Comparison of ENCODE assay signal across 22 mouse cellular contexts in genomic region chr16:91217077-91217476, GRCm38 (mm10). TPM values are rescaled to one million over a fixed set of nuclear protein-coding genes. Genes with fewer than 3 reads are reported as not detected.
A peak's percentile ranks its signal among the peaks of the same experiment; 100 is the strongest.
DNase-seq lines count a peak whose midpoint lies in the region; ATAC-seq and TF ChIP-seq lines count a peak whose summit lies in the region.
"Had no signal": no experiment of that assay in that cellular context is flagged by ENCODE, and none has a peak within 500 bp of the region (broad histone marks: within the 10 kb centered on the region; RNA-seq: fewer than 3 reads in every experiment).

No protein-coding gene starts in this region.

- H3K9ac ChIP-seq in forebrain, postnatal 0 days, result no peak overlapping the region
- H3K9ac ChIP-seq in forebrain, embryonic 13.5 days, result no peak overlapping the region
- H3K9ac ChIP-seq in liver, embryonic 14.5 days (replicated peaks), result no peak overlapping the region
- H3K9ac ChIP-seq in forebrain, embryonic 11.5 days (ENCODE audit: low read length), result no peak overlapping the region
- H3K9ac ChIP-seq: embryonic facial prominence, embryonic 12.5 days had no signal

- H3K27ac ChIP-seq in forebrain, postnatal 0 days (ENCODE audit: low read depth, low read length), result no peak overlapping the region
- no peak overlapping the region for H3K27ac ChIP-seq in forebrain, embryonic 13.5 days
- H3K27ac ChIP-seq in liver, embryonic 14.5 days, result no peak overlapping the region
- H3K27ac ChIP-seq in forebrain, embryonic 11.5 days (ENCODE audit: low read depth, low read length), result no peak overlapping the region
- H3K27ac ChIP-seq: embryonic facial prominence, embryonic 12.5 days had no signal

- no peaks in the 10 kb centered on the region for H3K9me3 ChIP-seq in forebrain, postnatal 0 days (ENCODE audit: low read length)
- H3K9me3 ChIP-seq in forebrain, embryonic 13.5 days (replicated peaks), result peaks cover 4% of the 10 kb centered on the region; the same call in 1 of the 2 replicates
- H3K9me3 ChIP-seq in liver, embryonic 14.5 days (ENCODE audit: control insufficient read depth, low read length), result no peaks in the 10 kb centered on the region
- H3K9me3 ChIP-seq in forebrain, embryonic 11.5 days (ENCODE audit: control insufficient read depth, low read length), result peaks cover 4% of the 10 kb centered on the region; the same call in 1 of the 2 replicates
- H3K9me3 ChIP-seq: G1E had no signal

- no peak for TF ChIP-seq POLR2A in brain, embryonic 14.5 days (IDR thresholded peaks at IDR 0.05; ENCODE audit: borderline replicate concordance, extremely low read depth, insufficient read depth, insufficient read length, poor library complexity, severe bottlenecking)

- H3K4me3 ChIP-seq in forebrain, postnatal 0 days (ENCODE audit: low read depth, low read length), result no peak overlapping the region
- no peak overlapping the region for H3K4me3 ChIP-seq in forebrain, embryonic 13.5 days
- no peak overlapping the region for H3K4me3 ChIP-seq in liver, embryonic 14.5 days (ENCODE audit: insufficient read depth in 1 of 2, low read depth in 2 of 2, low read length in 2 of 2)
- H3K4me3 ChIP-seq in forebrain, embryonic 11.5 days (ENCODE audit: low read depth, low read length), result no peak overlapping the region
- H3K4me3 ChIP-seq: embryonic facial prominence, embryonic 12.5 days had no signal

- no peaks in the 10 kb centered on the region for H3K36me3 ChIP-seq in forebrain, postnatal 0 days (ENCODE audit: insufficient read depth)
- no peaks in the 10 kb centered on the region for H3K36me3 ChIP-seq in forebrain, embryonic 13.5 days (ENCODE audit: poor library complexity, severe bottlenecking)
- no peaks in the 10 kb centered on the region for H3K36me3 ChIP-seq in liver, embryonic 14.5 days (replicated peaks; ENCODE audit: control insufficient read depth, insufficient read depth, low read depth)
- H3K36me3 ChIP-seq in forebrain, embryonic 11.5 days (ENCODE audit: control insufficient read depth, insufficient read depth, low read length), result no peaks in the 10 kb centered on the region
- H3K36me3 ChIP-seq: embryonic facial prominence, embryonic 12.5 days; G1E had no signal

- no peak for DNase-seq in forebrain, postnatal 0 days
- no peak for DNase-seq in liver, embryonic 14.5 days (ENCODE audit: low read depth in 3 of 3, low spot score in 3 of 3)
- DNase-seq in liver (no peak), 416B (ENCODE audit: low read depth) (peak; percentile 11)
- no peak for DNase-seq in brain, embryonic 14.5 days (ENCODE audit: low read depth)
- no peak for DNase-seq in layer of hippocampus, adult 8-10 months (ENCODE audit: low spot score in 2 of 2)
- no peak for DNase-seq in forebrain, embryonic 11.5 days (ENCODE audit: low spot score)
- DNase-seq: adrenal gland, postnatal 10 days; B cell, adult 2 months; cerebellum, adult 9-11 months; kidney, adult 11 months; kidney, postnatal 4 days; midbrain, embryonic 14.5 days; right cerebral cortex, postnatal 25 days had no signal

- H3K27me3 ChIP-seq in forebrain, postnatal 0 days (ENCODE audit: insufficient read depth, low read length), result peaks cover 41% of the 10 kb centered on the region
- H3K27me3 ChIP-seq in forebrain, embryonic 13.5 days, result peaks cover 97% of the 10 kb centered on the region
- H3K27me3 ChIP-seq in liver, embryonic 14.5 days (ENCODE audit: control insufficient read depth, insufficient read depth, low read length), result peaks cover 40% of the 10 kb centered on the region
- H3K27me3 ChIP-seq in forebrain, embryonic 11.5 days (ENCODE audit: control insufficient read depth, insufficient read depth, low read length), result peaks cover 51% of the 10 kb centered on the region

- no peak overlapping the region for H3K4me2 ChIP-seq in forebrain, postnatal 0 days (ENCODE audit: low read depth)
- H3K4me2 ChIP-seq in forebrain, embryonic 13.5 days, result no peak overlapping the region
- no peak overlapping the region for H3K4me2 ChIP-seq in liver, embryonic 14.5 days (ENCODE audit: low read depth)
- no peak overlapping the region for H3K4me2 ChIP-seq in forebrain, embryonic 11.5 days (ENCODE audit: low read depth, low read length, severe bottlenecking)
- H3K4me2 ChIP-seq: embryonic facial prominence, embryonic 12.5 days; heart, embryonic 11.5 days had no signal

- TF ChIP-seq CTCF in forebrain, postnatal 0 days (IDR thresholded peaks at IDR 0.05; ENCODE audit: low read depth), result peak; percentile 30; the same call in 1 of the 2 replicates
- TF ChIP-seq CTCF in liver, embryonic 14.5 days (IDR thresholded peaks at IDR 0.05; ENCODE audit: low read depth), result peak; percentile 54
- peak; percentile 46; the same call in 1 of the 2 replicates for TF ChIP-seq CTCF in brain, embryonic 14.5 days (IDR thresholded peaks at IDR 0.05; ENCODE audit: borderline replicate concordance, extremely low read depth, insufficient read depth, insufficient read length)

- ATAC-seq in forebrain, postnatal 0 days, result no peak
- ATAC-seq in forebrain, embryonic 13.5 days, result no peak
- ATAC-seq in liver, embryonic 14.5 days (ENCODE audit: insufficient read depth), result no peak
- ATAC-seq in forebrain, embryonic 11.5 days (replicated peaks; ENCODE audit: low FRiP score), result no peak

- WGBS in forebrain, postnatal 0 days, result 39% methylated on average over 6 of the region's 6 CpGs
- WGBS in forebrain, embryonic 13.5 days, result 44% methylated on average over 6 of the region's 6 CpGs
- 26% methylated on average over 6 of the region's 6 CpGs for WGBS in liver, embryonic 14.5 days (ENCODE audit: insufficient replicate concordance)
- 44% methylated on average over 6 of the region's 6 CpGs for WGBS in forebrain, embryonic 11.5 days

- no peaks in the 10 kb centered on the region for H3K4me1 ChIP-seq in forebrain, postnatal 0 days (ENCODE audit: insufficient read depth)
- H3K4me1 ChIP-seq in forebrain, embryonic 13.5 days, result peaks cover 27% of the 10 kb centered on the region
- H3K4me1 ChIP-seq in liver, embryonic 14.5 days (replicated peaks; ENCODE audit: control insufficient read depth in 2 of 2, insufficient read depth in 2 of 2, low read length in 1 of 2), result no peaks in the 10 kb centered on the region
- H3K4me1 ChIP-seq in forebrain, embryonic 11.5 days (replicated peaks; ENCODE audit: control insufficient read depth, insufficient read depth, low read length), result peaks cover 18% of the 10 kb centered on the region; the same call in 1 of the 2 replicates

- TF ChIP-seq EP300 in liver, embryonic 14.5 days (IDR thresholded peaks at IDR 0.05; ENCODE audit: low read depth), result no peak

RNA-seq across cellular contexts. Expression of gene Olig2, which starts 8.2 kb away (rescaled TPM):
- total RNA-seq in forebrain, postnatal 0 days (2014; rRNA removed), result 32.8 and 41.0 TPM in 2 replicates
- 11.6 and 14.7 TPM in 2 replicates for polyA plus RNA-seq in forebrain, postnatal 0 days (2015; fragmentation: Nextera tagmentation; extraction: Ambion mirVana)
- 6.3 and 8.4 TPM in 2 replicates for polyA plus RNA-seq in forebrain, embryonic 13.5 days (2015; fragmentation: Nextera tagmentation; extraction: Ambion mirVana)
- 0.02 TPM in 1 of 2 replicates, not detected in the other for polyA plus RNA-seq in liver, embryonic 14.5 days (2012; rRNA removed)
- polyA plus RNA-seq in liver, embryonic 14.5 days (2014; fragmentation: Nextera tagmentation; extraction: Ambion mirVana), result not detected in 2 replicates
- polyA plus RNA-seq in brain, embryonic 14.5 days (2012; rRNA removed), result 25.1 and 26.7 TPM in 2 replicates
- total RNA-seq in layer of hippocampus, adult 8-10 months (2022), result 10 to 100 TPM; 21.9 to 27.2 (median 24.1) TPM
- polyA plus RNA-seq in forebrain, embryonic 11.5 days (2014; fragmentation: Nextera tagmentation; extraction: Ambion mirVana), result 20.3 and 27.4 TPM in 2 replicates
- total RNA-seq: adrenal gland, postnatal 10 days; gastrocnemius, postnatal 4 days; hematopoietic stem cell, adult 5-6 weeks had no signal
- polyA plus RNA-seq: G1E; limb, embryonic 11.5 days; liver, embryonic 16.5 days had no signal

RNA-seq across cellular contexts. Expression of gene Olig1, which starts 52.5 kb away (rescaled TPM):
- total RNA-seq in forebrain, postnatal 0 days (2014; rRNA removed), result 103 and 130 TPM in 2 replicates
- polyA plus RNA-seq in forebrain, postnatal 0 days (2015; fragmentation: Nextera tagmentation; extraction: Ambion mirVana), result 127 and 138 TPM in 2 replicates
- 7.5 and 8.7 TPM in 2 replicates for polyA plus RNA-seq in forebrain, embryonic 13.5 days (2015; fragmentation: Nextera tagmentation; extraction: Ambion mirVana)
- polyA plus RNA-seq in liver, embryonic 14.5 days (2012; rRNA removed), result 0.04 TPM in 1 of 2 replicates, not detected in the other
- polyA plus RNA-seq in liver, embryonic 14.5 days (2014; fragmentation: Nextera tagmentation; extraction: Ambion mirVana), result not detected in 2 replicates
- 47.7 and 61.3 TPM in 2 replicates for polyA plus RNA-seq in brain, embryonic 14.5 days (2012; rRNA removed)
- 100 to 1,000 TPM in 1 of 4 experiments, 10 to 100 TPM in 3; 86.9 to 110 (median 89.6) TPM for total RNA-seq in layer of hippocampus, adult 8-10 months (2022)
- 9.0 and 12.3 TPM in 2 replicates for polyA plus RNA-seq in forebrain, embryonic 11.5 days (2014; fragmentation: Nextera tagmentation; extraction: Ambion mirVana)
- total RNA-seq: G1E; hematopoietic stem cell, adult 5-6 weeks had no signal
- polyA plus RNA-seq: G1E; heart, embryonic 11.5 days; limb, embryonic 11.5 days had no signal
